Mouse (Mus musculus) pancreas, adult 10 weeks (tissue): ENCODE results near the gene Parn. TPM values are rescaled to one million over a fixed set of nuclear protein-coding genes. Genes with fewer than 3 reads are reported as not detected.

Experiments used
- polyA plus RNA-seq: library from polyadenylated mRNA; stranded (reverse); fragments of 350-450 nt; fragmentation: Illumina TruSeq; extraction: RNeasy Lipid Tissue Mini Kit (QIAGEN cat#74804); gene quantifications from one replicate; pipeline ENCODE4 v1.2.3, GENCODE M21; 2015; ENCODE audit warnings: low read depth, low replicate concordance; ENCODE audit not compliant: insufficient read depth

The Parn gene
- polyA plus RNA-seq: 5.1 TPM

DNA sequence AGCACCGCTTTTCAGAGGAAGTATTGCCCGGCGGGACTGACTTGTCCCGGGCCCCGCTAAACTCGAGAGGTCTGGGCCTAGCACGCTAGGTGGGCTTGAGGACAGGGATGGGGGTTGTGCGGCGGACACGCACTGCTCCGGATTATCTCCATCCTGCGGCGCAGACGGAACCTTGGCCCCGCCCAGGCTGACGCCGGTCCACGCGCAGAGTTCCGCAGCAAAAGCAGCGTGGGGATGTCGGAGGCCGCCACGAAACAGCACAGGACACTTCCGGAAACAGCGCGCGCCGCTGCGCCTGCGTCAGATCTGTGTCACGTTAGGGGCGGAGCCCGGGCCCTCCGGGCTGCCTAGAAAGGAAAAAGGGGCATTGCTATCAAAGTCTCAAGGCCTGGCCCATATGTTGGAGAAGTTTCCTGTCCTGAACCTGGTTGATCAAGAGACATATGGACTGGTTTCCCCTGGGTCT is at the start of gene Parn:
Gene Parn (minus strand): TSS at position 293 of the 466 bp plus-strand sequence.

DNA sequence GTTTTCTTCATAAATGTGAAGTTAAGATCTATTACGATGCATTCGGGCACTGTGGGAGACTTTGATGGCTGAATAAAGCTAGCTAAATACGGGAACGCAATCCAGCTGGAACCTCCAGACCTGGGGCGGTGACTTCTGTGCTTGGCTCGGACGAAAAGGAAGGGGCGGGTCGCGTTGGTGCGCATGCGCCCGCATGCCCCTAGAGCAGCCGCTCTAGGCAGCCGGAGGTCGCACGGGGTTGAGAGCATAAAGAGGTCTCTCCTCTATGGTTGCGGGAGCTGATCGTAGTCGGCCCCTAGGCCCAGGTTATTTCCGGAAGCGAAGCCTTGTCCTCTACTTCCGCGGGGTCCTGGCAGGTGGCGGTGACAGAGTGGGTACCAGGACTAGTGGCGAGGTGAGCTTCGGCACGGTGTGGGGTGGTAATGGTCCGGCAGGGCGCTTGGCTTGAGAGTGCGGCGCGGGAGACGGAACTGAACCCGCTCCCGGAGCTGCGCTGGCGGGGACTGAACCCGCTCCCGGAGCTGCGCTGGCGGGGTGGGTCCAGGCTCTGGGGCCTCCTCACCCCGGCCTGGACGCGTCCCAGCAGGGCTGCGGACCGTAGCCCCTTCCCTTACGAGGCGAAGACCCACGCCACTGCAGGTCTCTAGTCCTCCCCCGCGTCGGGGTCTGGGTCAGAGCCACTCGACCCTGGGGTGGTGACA is 3.9 kb upstream of the Parn start, which contains the start of the genes Bfar and 3110001I22Rik:
Gene Bfar (plus strand): TSS at position 174 of the 701 bp plus-strand sequence.
Gene 3110001I22Rik (plus strand): TSS at position 245 of the 701 bp plus-strand sequence.

Other genes starting within 250 kb of the Parn start
- gene Bfar, start 3.7 kb upstream of the Parn start, polyA plus RNA-seq: 12.8 TPM
- gene 3110001I22Rik, start 3.8 kb upstream of the Parn start, polyA plus RNA-seq: 1.2 TPM
- not detected for gene Pla2g10, start 62.8 kb upstream of the Parn start, polyA plus RNA-seq
- 4.7 TPM for gene Rrn3, start 112.5 kb upstream of the Parn start, polyA plus RNA-seq
- gene Ntan1, start 150.7 kb upstream of the Parn start, polyA plus RNA-seq: 22.5 TPM
- 40.8 TPM for gene Pdxdc1, start 235.0 kb upstream of the Parn start, polyA plus RNA-seq
- 2.7 TPM for gene Mpv17l, start 235.0 kb upstream of the Parn start, polyA plus RNA-seq